Mouse (Mus musculus) thymus, adult 2 months (tissue): ENCODE data around the gene Dennd2a. TPM values are rescaled to one million over a fixed set of nuclear protein-coding genes. Genes with fewer than 3 reads are reported as not detected.

Source experiments
- DNase-seq: peaks from one replicate; pipeline ENCODE4 v3.0.0; 2021
- H3K27ac ChIP-seq: fragments of 200-500 bp; 2 replicates; pipeline ENCODE4 v1.5.1; 2012; ENCODE audit warnings: low read length, control low read depth; ENCODE audit not compliant: control insufficient read depth, insufficient read depth
- H3K27me3 ChIP-seq: fragments of 200-500 bp; 2 replicates; pipeline ENCODE4 v1.6.1; 2012; ENCODE audit warnings: mild to moderate bottlenecking, low read length, moderate library complexity, mixed read lengths; ENCODE audit not compliant: control insufficient read depth, insufficient read depth
- H3K36me3 ChIP-seq: fragments of 200-500 bp; 2 replicates; pipeline ENCODE4 v1.6.1; 2012; ENCODE audit warnings: mild to moderate bottlenecking, low read length, moderate library complexity; ENCODE audit not compliant: control insufficient read depth, insufficient read depth
- H3K4me1 ChIP-seq: fragments of 200-500 bp; replicated peaks from 2 replicates; pipeline ENCODE4 v1.6.1; 2012; ENCODE audit warnings: low read length; ENCODE audit not compliant: control insufficient read depth, insufficient read depth
- H3K4me3 ChIP-seq: fragments of 200-500 bp; 2 replicates; pipeline ENCODE4 v1.5.1; 2012; ENCODE audit warnings: mild to moderate bottlenecking, low read length, control low read depth, moderate library complexity; ENCODE audit not compliant: control insufficient read depth, insufficient read depth
- CTCF ChIP-seq: fragments of 200-500 bp; IDR thresholded peaks from 2 replicates; pipeline ENCODE4 v1.5.1; 2012; ENCODE audit warnings: mild to moderate bottlenecking, control low read depth, low read length, moderate library complexity, borderline replicate concordance; ENCODE audit not compliant: control insufficient read depth, poor library complexity, insufficient read depth; ENCODE audit errors: extremely low read depth
- POLR2A ChIP-seq: fragments of 200-500 bp; IDR thresholded peaks from 2 replicates; pipeline ENCODE4 v1.6.1; 2012; ENCODE audit warnings: mild to moderate bottlenecking, low read length, control low read depth, moderate library complexity; ENCODE audit not compliant: control insufficient read depth, poor library complexity, insufficient read depth; ENCODE audit errors: extremely low read depth
- WGBS: fragments of 180-500 bp; shearing (Covaris S2); methylation state at CpG from one replicate; pipeline ENCODE4 v1.1.7; 2018; 5-methylcytosine and 5-hydroxymethylcytosine counted together
- polyA plus RNA-seq: library from polyadenylated mRNA; depleted of rRNA; stranded (reverse); fragments of >200 nt; gene quantifications from 2 replicates; pipeline ENCODE4 v1.2.3, GENCODE M21; 2012

The Dennd2a gene
- polyA plus RNA-seq, 1 experiment: 3.2 TPM

- WGBS: 86% methylated on average over 4 of the region's 4 CpGs
These were observed 130.2 kb downstream of the Dennd2a start for GRCm38 (mm10) chr6:39427276-39428003.

DNA sequence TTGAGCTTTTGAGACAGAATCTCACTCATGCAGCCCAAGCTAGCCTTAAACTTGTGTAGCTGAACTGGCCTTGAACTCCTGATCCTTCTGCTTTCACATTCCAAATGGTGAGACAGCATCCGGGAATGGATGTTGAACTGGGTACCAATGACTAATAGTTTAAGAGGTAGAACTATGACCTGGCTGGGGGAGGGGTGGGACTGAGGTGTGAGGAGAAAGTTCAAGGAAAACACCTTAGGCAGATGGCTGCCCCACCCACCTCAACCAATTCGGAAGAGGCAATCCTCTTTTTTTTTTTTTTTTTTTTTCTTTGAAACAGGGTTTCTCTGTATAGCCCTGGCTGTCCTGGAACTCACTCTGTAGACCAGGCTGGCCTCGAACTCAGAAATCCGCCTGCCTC, 130.9 kb downstream of the Dennd2a start:
- Histone ChIP-seq H3K27ac (no peak overlapping the region), H3K4me1 (no peaks in the 10 kb centered on the region), H3K36me3 (no peaks in the 10 kb centered on the region), H3K4me3 (no peak overlapping the region), H3K27me3 (no peaks in the 10 kb centered on the region)
- WGBS: 97% methylated on average over 4 of the region's 4 CpGs
- no peak for TF ChIP-seq POLR2A
- TF ChIP-seq CTCF: no peak
- no peak for DNase-seq

More at GRCm38 (mm10) chr6:39427276-39428003, 130.2 kb downstream of the Dennd2a start:
- no peaks in the 10 kb centered on the region for H3K36me3 ChIP-seq
- no peaks in the 10 kb centered on the region for H3K4me1 ChIP-seq
- no peak overlapping the region for H3K27ac ChIP-seq
- no peak for DNase-seq
- no peaks in the 10 kb centered on the region for H3K27me3 ChIP-seq
- no peak overlapping the region for H3K4me3 ChIP-seq
- no peak for TF ChIP-seq CTCF
- no peak for TF ChIP-seq POLR2A

DNA sequence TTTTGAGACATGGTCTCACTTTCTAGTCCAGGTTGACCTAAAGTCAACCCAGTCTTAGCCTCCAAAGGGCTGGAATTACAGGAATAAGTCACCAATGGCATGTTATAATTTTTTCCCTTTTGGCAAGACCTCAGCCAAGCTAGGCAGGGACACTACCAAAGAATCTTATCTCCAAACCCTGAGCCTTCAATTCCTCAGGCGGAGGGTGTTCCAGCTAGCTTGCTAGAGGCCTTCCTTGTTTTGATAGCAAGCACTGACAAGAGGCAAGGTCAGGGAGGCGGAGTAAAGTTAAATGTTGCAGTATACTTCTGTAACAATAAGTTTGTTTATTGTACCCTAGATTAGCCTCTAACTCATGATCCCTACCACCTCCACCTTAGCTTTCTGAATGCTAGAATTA, 132.5 kb downstream of the Dennd2a start:
- Histone ChIP-seq H3K27me3 (no peaks in the 10 kb centered on the region), H3K36me3 (no peaks in the 10 kb centered on the region), H3K27ac (no peak overlapping the region), H3K4me1 (no peaks in the 10 kb centered on the region; the same call in 1 of the 2 replicates), H3K4me3 (no peak overlapping the region)
- no peak for DNase-seq
- WGBS: 93% methylated on average over 2 of the region's 2 CpGs
- TF ChIP-seq CTCF (no peak), POLR2A (no peak)

DNA sequence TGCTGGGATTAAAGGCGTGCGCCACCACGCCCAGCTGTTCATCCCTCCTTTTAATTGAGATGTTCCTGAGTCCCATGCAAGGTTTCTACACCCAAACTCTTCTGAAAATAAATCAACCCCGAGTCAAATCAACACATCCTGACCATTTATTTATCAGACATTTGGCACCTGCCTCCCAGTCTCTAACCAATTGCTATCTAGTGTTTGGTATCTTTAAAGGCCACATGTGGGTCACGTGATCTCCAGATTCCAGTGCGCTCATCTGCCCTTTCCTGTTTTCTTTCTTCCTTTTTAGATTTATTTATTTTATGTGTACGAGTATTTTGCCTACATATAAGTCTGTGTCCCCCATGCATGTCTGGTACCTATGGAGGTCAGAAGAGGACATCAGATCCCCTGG, 134.0 kb downstream of the Dennd2a start:
- no peak for DNase-seq
- Histone ChIP-seq H3K4me3 (no peak overlapping the region), H3K27me3 (no peaks in the 10 kb centered on the region), H3K4me1 (no peaks in the 10 kb centered on the region; the same call in 1 of the 2 replicates), H3K27ac (no peak overlapping the region), H3K36me3 (no peaks in the 10 kb centered on the region)
- TF ChIP-seq CTCF (no peak), POLR2A (no peak)
- 93% methylated on average over 7 of the region's 7 CpGs for WGBS

GRCm38 (mm10) chr6:39423130-39423551, 134.5 kb downstream of the Dennd2a start:
- 86% methylated on average over 6 of the region's 6 CpGs for WGBS

DNA sequence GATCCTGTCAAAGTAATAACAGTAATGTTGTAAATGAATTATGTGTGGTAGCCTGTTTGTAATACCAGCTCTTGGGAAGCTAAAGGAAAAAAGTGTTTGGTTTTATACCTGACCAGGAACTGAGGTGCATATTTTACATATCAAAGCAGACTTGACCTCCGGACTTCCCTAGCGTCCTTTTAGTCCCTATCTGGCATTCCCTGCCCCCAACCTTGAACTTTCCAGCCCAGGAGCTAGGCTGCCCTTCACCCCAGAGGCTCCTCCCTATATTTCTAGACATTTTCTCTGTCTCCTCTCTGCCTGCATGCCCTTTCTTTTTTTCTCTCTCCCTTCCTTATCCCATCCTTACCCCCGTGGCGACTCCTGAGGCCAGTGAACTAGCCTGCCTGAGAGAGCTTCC, 136.8 kb downstream of the Dennd2a start:
- 89% methylated on average over 4 of the region's 4 CpGs for WGBS

More at GRCm38 (mm10) chr6:39423130-39423551, 134.5 kb downstream of the Dennd2a start:
- TF ChIP-seq CTCF: no peak
- no peak for TF ChIP-seq POLR2A
- DNase-seq: no peak
- H3K4me1 ChIP-seq: no peaks in the 10 kb centered on the region; the same call in 1 of the 2 replicates
- no peaks in the 10 kb centered on the region for H3K36me3 ChIP-seq
- no peak overlapping the region for H3K27ac ChIP-seq
- no peaks in the 10 kb centered on the region for H3K27me3 ChIP-seq
- H3K4me3 ChIP-seq: no peak overlapping the region

More for the DNA sequence above, 136.8 kb downstream of the Dennd2a start:
- H3K4me3 ChIP-seq: no peak overlapping the region
- TF ChIP-seq POLR2A (no peak), CTCF (no peak)
- H3K27me3 ChIP-seq: no peaks in the 10 kb centered on the region
- H3K4me1 ChIP-seq: no peaks in the 10 kb centered on the region; the same call in 1 of the 2 replicates
- H3K36me3 ChIP-seq: no peaks in the 10 kb centered on the region
- H3K27ac ChIP-seq: no peak overlapping the region
- no peak for DNase-seq
